Mouse (Mus musculus) left cerebral cortex, postnatal 4 days (tissue): Measurements from ENCODE around the gene Clcn3. TPM values are rescaled to one million over a fixed set of nuclear protein-coding genes. Genes with fewer than 3 reads are reported as not detected.

Experiments
- DNase-seq: peaks from one replicate; pipeline ENCODE4 v3.0.0-alpha.2; 2022
- intact Hi-C: fragments of 180-260 bp; cut with DNase I; formaldehyde crosslinking; loops from one replicate; pipeline ENCODE4 v1.15.1; 2025
- total RNA-seq, 2 experiments: library from RNA; stranded (reverse); gene quantifications; 2 replicates each; pipeline ENCODE4 v1.2.3; 2021

The Clcn3 gene
- total RNA-seq, 2 experiments from 2014 or later, result 122 to 123 TPM

DNA sequence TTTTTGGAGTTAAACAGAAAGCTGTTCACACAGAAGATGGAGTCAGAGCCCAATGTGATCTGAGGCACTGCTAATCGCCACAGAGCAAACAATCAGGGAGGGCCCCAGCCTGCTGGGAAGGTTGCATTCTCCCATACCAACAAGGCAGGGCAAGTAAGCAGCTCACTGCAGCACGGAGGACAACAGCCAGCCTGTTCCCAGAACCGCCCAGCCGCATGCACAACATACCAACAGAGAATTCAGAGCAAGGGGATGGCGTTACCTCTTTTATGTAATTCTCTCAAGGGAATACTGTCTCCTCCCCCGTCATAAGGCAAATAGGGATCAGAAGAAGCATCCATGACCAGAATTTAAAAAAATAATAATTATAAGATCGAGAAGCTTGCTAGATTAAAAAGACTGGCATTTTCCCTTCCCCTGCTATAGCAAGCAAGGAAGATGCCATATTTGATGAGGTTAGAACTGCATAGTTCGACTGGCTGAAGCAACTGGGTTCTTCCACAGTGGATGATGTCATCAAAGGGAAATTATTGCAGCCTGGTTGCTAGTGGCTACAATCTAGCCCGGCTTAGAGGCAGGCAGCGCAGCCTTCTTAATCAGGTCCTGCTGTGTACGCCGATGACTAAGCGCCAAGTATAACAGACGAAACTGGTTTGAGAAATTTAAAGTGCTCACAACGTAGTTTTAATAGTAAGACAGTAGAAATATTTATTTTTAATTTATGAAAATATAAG, 28.7 kb downstream of the Clcn3 start:
- DNase-seq, result peak; percentile 72
- intact Hi-C loops, result no loop called here

DNA sequence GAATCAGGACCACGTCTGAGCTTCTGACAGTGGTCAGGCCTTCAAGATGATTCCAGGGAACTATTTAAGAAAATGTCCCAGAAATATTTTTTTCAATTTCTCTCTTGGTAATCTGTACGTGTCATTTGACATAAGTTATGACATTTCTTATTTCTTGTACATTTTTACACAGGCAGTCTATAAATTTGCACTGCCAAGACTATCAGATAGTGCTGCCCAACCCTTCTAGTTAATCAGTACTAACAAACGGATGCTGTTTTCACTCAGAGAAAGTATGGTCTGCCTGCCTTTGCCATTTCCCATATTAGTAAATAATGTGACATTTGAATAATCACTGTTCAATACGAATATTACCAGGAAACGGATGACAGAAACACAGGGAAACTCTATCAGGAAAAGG, 30.3 kb downstream of the Clcn3 start:
- intact Hi-C loops, result no loop called here
- DNase-seq, result no peak

DNA sequence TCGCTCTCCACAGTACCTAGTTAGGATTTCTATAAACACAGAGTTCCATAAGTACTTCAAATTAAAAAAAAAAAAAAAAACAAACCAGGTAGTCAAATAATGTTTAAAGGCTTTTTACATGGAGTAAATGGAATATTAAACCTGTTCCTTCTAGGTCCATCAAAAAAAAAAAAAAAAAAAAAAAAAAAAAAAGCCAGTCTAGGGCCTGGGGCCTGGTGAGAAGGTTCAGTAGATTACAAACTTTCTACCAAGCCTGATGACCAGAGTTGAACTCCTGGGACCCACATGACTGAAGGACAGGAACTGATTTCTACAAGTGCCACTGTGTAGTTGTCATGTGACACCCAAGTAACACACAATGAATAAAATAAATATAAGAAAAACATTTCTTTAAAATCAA, 31.3 kb downstream of the Clcn3 start:
- intact Hi-C loops, result no loop called here
- no peak for DNase-seq

DNA sequence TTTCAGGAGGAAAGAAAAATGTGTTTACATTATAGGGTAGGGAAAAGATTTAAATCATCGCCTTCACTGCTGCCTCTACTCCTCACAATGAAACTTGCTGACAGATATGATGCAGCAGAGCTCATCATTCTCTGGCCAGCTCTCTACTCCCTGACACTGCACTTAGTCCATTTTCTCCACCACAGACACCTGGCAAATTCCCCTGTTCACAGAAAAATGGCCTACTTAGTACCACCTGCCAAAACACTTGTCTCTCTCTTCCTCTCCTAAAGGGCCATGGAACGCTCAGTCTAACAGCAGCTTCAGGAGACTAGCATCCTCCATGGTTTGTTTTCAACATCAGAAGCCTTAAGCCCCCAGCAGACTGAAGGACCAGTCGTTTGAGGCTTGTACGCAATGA, 31.8 kb downstream of the Clcn3 start:
- intact Hi-C loops, result no loop called here
- no peak for DNase-seq

DNA sequence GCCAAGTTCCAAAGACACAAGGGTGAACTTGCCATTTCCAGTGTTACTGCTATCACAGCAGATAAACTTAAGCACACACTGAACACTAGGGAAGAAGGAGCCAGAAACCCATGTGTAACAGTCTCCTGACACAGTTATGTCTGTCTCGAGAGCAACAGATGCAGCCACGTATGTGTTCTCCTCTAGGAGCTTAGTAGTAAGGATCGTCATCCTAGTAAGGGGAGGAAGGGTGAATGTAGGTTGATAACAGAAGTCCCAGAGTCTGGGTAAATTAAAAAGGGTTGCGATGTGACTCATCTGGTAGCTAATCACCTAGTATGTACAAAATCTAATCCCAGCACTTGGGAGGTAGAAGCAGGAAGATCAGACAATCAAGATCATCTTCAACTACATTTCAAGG, 33.2 kb downstream of the Clcn3 start:
- no peak for DNase-seq
- intact Hi-C loops, result no loop called here

DNA sequence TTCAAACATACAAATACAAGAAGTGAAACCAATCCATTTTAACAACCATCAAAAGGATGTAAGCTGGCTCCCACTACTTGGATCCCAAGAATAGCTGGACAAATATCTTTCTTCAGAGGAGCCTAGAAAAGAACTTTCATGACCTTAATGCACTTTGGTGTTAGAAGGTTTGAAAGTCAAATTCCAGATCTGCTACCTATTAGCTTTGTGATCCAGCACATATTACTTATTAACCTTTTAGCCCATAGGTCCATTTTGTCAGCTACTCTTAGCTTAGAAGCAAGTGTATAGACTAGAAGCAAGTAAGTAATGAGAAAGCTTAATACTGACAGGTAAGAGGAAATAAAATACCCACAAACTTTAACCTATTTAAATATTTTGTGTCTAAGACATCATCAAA, 35.6 kb downstream of the Clcn3 start:
- no peak for DNase-seq
- intact Hi-C loops, result no loop called here

DNA sequence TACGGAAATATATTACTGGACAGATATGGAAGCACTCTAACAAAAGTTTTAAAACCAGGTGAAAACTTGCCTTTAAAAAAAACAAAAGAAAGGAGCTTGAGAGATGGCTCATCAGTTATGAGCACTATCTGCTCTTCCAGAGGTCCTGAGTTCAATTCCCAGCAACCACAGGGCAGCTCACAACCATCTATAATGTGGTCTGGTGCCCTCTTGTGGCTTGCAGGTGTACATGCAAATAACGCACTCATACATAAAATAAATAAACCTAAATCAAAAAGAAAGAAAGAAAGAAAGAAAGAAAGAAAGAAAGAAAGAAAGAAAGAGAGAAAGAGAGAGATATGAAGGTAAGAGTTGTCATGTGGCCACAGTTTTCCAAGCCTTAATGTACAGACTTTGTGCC, 40.2 kb downstream of the Clcn3 start:
- intact Hi-C loops, result no loop called here
- no peak for DNase-seq

DNA sequence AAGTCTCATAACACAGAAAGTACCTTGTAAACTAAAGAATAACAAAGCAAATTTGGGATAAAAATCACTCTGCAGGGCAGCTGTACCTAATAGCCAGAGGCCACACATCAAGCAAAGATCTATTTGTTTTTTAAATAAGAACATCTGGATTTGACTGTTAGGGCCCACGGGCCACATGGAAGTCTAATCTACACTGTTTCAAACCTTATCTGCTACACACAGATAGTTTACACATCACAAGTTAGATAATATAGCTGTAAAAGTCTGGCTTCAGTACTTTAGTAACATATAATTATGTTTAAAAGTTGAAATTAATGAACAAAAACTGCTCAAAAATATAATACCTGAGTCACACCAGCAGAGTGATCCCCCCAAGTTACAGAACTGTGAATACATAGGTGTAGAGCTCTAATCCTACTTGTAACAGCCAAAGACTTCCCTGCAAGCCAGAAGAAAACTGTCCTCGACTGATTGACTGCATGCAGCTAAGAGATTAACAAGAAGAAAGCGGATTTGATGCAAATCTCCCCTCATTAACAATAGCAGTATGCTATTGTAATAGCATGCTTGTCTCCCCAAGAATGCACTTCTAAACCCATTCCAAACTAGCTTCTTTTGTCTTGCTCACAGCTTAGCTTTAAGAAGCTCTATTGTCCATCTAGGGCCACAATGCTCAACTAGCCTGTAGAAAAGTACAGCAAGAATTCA, 44.2 kb downstream of the Clcn3 start:
- intact Hi-C loops, result no loop called here
- no peak for DNase-seq

DNA sequence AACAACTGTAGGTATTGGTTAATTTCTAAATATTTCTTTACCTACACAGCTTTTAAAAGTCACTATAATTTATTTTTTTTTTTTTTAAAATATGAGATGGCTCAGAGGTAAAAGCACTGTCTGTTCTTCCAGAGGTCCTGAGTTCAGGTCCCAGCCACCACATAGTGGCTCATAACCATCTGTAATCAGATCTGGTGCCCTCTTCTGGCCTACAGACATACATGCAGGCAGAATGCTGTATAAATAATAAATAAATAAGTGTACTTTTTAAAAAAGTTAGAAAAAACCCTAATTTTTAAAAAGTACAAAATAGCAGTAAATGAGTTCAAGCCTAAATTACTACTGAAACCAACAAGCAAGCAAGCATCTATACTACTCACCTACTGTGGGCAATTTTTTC, 49.5 kb downstream of the Clcn3 start:
- no peak for DNase-seq
- intact Hi-C loops, result no loop called here

DNA sequence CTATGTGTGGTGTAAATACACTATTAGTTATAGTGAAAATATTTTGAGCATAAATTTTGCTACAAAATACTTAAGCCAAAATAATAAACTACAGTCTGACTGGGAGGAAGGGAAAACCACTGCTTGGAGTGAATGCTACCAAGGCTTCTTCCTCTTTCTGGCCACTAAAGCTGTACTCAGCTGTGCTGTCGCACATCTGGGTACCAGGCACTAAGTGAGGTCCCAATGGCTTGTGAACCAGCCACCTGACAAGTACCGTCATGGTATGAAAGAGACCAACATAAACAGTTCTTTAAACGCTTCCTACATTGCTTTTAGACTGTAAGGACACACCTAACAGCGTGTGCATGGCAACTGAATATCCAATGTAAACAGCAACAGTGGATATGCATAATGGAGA, 62.9 kb downstream of the Clcn3 start:
- intact Hi-C loops, result no loop called here
- no peak for DNase-seq

DNA sequence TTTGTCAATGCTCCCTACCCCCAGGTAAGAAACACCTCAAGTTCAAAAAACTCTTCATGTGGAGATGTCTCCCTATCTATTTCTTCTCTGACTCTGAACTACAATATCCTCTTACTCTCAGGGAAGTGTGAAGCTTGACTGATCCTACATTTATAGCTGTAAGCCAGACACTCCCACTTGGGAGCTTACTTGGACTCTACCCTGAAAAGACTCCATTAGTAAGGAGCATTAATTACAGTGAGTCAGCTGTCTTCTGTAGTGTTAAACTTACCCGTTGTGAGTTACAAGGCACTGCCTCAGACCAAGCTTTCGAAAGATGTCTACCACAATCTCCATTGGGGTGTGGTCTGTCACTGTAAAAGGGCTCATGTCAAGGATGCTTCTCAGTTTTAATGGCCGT, 64.0 kb downstream of the Clcn3 start:
- intact Hi-C loops, result no loop called here
- no peak for DNase-seq

DNA sequence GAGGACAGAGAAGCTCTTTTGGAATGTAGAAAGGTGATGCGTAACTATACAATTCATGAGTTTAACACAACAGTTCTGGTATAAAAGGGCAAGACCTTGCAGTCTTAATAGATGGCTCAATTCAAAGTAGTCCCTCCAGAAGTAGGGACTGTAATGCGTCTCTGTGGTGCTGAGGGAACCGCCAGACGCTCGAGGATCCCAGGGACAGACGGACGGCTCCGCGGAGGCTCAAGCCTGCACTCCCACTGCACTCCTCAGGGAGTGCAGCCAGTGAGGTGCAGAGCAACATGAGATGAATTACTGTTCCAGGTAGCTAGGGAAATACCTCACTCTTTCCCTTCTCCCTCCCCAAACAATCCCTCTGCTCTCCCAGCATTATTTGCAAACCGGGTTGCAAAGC, 70.5 kb downstream of the Clcn3 start:
- no peak for DNase-seq
- intact Hi-C loops, result no loop called here

DNA sequence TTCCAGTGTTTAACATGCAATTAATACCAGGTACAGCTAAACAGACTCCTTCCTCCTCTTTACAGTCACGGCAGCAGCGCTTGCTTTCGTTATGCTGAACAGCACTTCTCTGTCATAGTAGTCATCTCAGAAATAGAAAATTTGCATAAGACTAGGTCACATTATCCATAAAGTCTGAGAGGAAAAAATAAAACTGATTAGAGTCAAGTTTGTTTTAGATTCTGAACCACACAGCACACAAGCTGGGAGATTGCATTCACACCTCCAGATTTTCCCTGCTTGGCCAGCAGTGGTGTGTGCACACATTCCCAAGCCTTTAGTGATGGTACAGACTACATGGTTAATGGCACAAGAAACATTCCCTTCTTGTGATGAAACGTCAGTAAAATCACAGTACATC, 71.0 kb downstream of the Clcn3 start:
- no peak for DNase-seq

DNA sequence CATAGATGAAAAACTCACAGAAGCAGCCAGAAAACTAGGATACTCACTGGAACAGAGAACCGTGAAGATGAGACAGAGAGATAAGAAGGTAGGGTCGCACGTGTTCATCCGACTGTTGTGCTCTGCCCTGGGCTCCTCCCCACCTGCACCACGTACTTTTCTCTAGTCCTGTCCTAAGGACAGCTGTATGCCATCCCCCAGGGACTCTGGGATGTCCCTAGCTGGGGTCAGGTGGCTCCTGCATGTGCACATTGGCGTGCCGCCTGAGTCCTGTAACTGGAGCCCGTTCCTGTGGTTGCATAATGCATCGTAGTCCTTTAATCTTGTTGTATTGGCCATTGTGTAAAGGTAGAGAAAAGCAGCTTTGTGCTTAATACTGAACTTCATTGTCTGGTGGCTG, 83.0 kb downstream of the Clcn3 start:
- intact Hi-C loops, result no loop called here
- no peak for DNase-seq

More for the DNA sequence above, 71.0 kb downstream of the Clcn3 start:
- intact Hi-C loops, result no loop called here

DNA sequence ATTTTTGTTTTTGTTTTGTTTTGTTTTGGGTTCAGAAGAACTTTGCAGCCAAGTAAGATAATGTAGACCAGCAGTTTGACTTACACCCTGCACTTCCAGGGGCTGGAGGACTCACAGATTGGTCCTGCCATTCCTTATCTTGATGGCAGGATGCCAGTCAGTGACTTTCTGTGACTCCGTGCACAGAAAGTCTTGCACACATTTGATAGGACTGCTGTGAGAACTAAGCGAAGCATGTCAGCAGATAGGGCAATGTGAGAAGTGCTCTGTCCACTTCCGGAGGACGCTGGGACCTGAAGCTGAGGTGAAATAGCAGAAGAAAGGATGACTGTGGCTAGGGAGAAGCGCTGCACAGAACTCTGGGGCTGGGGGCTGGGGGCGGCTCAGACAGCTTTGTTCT, 87.2 kb downstream of the Clcn3 start:
- DNase-seq, result no peak
- intact Hi-C loops, result no loop called here

DNA sequence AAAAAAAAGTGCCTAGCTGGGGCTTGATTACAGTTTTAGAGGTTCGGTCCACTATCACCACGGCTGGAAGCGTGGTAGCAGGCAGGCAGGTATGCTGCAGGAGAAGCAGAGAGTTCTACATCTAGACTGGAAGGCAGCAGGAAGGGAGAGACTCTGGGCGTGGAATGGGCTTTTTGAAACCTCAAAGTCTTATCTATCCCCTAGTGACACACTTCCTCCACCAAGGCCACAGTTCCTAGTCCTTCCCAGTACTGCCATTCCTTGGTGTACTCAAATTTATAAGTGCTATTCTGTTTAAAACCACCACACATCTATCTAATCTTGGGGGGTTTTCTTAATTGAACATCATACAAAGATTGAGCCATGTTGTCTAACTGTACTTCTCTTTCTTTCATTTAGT, 91.3 kb downstream of the Clcn3 start:
- intact Hi-C loops, result no loop called here
- no peak for DNase-seq

DNA sequence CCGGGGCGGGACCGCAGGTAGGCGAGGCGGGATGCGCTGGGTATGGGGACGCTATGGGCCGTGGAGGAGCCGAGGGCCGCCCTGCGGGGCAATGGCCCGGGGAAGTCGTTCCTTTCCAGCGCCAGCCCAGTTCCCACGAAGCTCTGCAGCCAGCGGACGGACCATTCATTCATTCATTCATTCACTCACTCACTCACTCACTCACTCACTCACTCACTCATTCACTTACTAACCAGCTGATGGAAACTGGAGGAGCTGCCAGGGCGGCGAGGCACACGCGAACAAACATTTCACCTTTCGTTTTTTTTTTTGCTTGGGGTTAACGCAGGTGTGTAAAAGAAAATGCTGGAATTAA, 92.6 kb downstream of the Clcn3 start:
- intact Hi-C loops, result no loop called here
- DNase-seq, result no peak

DNA sequence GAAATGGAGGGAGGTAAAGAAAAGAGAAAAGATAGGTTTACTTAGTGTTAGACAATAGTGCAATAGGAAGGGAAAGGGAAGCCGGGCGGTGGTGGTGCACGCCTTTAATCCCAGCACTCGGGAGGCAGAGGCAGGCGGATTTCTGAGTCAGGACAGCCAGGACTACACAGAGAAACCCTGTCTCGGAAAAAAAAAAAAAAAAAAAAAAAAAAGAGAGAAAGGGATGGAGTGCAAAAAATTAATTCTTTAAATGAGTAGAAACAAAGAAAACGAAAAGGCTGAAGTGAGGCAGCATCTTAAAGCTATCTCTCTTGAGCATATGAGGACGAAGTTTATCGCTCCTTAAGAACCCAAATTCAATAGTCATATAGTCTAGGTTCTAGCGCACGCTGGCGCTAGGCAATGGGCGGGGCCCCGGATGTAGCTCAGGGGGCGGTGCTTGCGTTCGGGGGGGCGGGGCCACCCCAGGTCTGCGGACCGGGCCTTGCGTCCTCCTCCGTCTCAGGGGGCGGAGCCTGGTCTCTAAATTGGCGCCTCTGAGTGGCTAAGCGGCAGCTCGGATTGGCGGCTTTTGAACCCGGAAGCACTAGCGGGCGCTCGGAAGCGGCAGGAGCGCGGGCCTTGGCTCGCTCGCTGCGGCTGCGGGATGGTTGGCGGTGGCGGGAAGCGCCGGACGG, 93.1 kb downstream of the Clcn3 start, which contains the start of gene Hpf1:
Gene Hpf1 (plus strand): TSS at position 576 of the 677 bp plus-strand sequence.
- peak; percentile 98 for DNase-seq
- intact Hi-C loops, result no loop called here

DNA sequence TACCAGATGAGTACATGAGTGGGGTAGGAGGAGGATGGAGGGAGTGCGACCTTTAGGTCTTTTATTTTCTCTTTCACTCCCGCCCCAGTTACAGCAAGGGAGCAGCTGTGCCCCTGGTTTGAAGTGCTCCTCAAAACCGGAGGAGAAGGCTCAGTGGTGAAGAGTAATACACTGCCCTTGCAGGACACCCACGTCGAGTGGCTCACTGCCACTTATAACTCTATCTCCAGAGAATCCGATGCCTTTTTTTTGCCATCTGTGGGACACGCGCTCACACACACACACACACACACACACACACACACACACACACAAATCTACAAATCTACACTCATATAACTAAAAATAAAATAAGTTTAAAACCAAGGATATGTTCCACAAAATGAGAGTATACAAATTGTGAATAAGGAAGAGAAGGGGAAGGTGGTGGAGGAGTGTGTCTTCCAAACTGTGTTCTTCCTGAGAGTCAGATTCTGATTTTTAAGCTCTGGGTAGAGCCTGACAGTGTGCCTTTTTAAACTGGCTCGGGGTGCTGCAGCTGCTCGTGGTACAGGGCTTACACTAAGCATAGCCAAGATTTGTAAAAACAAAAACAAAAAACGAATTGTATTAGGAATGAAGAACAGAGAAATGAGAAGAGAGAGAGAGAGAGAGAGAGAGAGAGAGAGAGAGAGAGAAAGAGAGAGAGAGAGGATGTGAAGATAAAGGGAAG, 93.8 kb downstream of the Clcn3 start:
- intact Hi-C loops, result no loop called here
- no peak for DNase-seq

DNA sequence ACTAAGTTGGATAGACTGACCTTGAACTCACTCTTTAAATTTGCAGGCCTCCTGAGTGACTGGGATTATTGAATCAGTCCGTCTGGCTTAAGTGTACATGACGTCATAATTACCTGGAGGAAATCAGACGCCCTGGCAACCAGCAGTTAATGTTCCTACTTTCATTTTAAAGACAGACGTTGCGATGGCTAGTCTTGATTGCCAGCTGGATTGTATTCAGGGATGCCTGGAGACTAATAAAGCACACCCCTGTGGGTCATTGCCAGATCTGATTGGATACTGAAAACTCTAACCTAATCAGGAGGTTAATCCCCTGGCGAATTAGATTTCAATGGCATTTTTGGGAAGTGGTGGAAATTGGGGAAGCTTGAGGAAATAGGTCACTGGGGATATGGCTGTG, 96.4 kb downstream of the Clcn3 start:
- intact Hi-C loops, result no loop called here
- DNase-seq, result no peak

DNA sequence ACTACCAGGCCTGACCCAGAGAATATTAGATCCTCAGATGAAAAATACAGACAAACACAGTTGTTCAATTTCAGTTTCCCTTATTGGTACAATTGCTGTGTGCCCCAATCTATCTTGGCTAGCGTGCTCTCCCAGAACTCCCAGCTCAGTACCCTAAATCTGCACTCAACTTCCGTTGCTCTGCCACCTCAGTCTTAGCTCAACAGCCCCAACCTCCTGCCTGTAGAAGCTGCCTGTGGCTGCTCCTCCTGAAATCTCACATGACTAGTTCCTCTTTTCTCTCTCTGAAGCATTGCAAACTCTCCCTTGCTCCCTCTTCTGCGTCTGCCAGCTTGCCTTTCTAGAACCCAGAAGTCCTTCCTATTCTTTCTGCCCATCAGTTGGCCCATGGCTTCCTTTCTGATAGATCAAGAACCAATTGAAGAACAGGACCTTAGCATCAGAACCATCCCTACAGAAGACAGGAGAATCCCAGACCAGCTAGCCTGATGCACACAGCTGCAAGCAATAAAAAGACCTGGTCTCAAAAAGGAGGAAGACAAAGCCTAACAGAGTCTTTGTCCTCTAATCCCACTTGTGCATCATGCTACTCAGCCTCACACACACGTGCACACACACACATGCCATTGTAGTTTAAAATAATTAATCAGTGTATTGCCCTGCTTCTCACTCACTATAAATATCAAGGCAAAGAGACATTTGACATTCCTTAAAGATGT, 99.5 kb downstream of the Clcn3 start:
- no peak for DNase-seq
- intact Hi-C loops, result no loop called here
